ENCODE assay signal across 8 mouse cellular contexts in genomic region chr5:77581106-77581638, GRCm38 (mm10).
A peak's percentile ranks its signal among the peaks of the same experiment; 100 is the strongest.
DNase-seq lines count a peak whose midpoint lies in the region; ATAC-seq lines count a peak whose summit lies in the region.

No protein-coding gene starts in this region.

- ATAC-seq in forebrain, embryonic 16.5 days: peak; percentile 91
- 0 out of 2 replicates have a peak, but pooled peaks have one; percentile 41 for ATAC-seq in intestine, embryonic 15.5 days

- H3K9ac ChIP-seq in forebrain, embryonic 16.5 days (replicated peaks; ENCODE audit: low read depth, low read length): 0 out of 2 replicates have a peak overlapping the region, but pooled peaks have one; percentile 3
- H3K9ac ChIP-seq in intestine, embryonic 15.5 days: no peak overlapping the region

- H3K4me1 ChIP-seq in forebrain, embryonic 16.5 days (replicated peaks; ENCODE audit: control insufficient read depth, insufficient read depth, low read length): peaks cover 18% of the 10 kb centered on the region
- 0 out of 2 replicates have a peak, but pooled peaks cover 3% of the 10 kb centered on the region for H3K4me1 ChIP-seq in intestine, embryonic 15.5 days (replicated peaks)

- H3K4me2 ChIP-seq in forebrain, embryonic 16.5 days (ENCODE audit: low read length): peak overlapping the region; percentile 3
- H3K4me2 ChIP-seq in intestine, embryonic 15.5 days (replicated peaks): no peak overlapping the region

- 13% methylated on average over 6 of the region's 6 CpGs for WGBS in forebrain, embryonic 16.5 days
- 45% methylated on average over 6 of the region's 6 CpGs for WGBS in intestine, embryonic 15.5 days

- H3K27me3 ChIP-seq in forebrain, embryonic 16.5 days (replicated peaks; ENCODE audit: control insufficient read depth, insufficient read depth, low read length): peaks cover 2% of the 10 kb centered on the region; the same call in 1 of the 2 replicates
- no peaks in the 10 kb centered on the region for H3K27me3 ChIP-seq in intestine, embryonic 15.5 days (replicated peaks)

- H3K9me3 ChIP-seq in forebrain, embryonic 16.5 days (ENCODE audit: control insufficient read depth, low read length): no peaks in the 10 kb centered on the region
- H3K9me3 ChIP-seq in intestine, embryonic 15.5 days: no peaks in the 10 kb centered on the region

- peak; percentile 12 for DNase-seq in embryo, embryonic 10.5 days (ENCODE audit: low spot score)
- DNase-seq in embryo, embryonic 10 days (ENCODE audit: low spot score): no peak
- peak; percentile 75 for DNase-seq in NIH3T3 (ENCODE audit: low read depth)
- DNase-seq in lung, postnatal 36 days: peak; percentile 50
- no peak for DNase-seq in thymus, postnatal 4 days
- DNase-seq in gastrocnemius, postnatal 25 days: no peak

- H3K27ac ChIP-seq in forebrain, embryonic 16.5 days (ENCODE audit: low read length): peak overlapping the region; percentile 5; the same call in 1 of the 2 replicates
- no peak overlapping the region for H3K27ac ChIP-seq in intestine, embryonic 15.5 days

- no peaks in the 10 kb centered on the region for H3K36me3 ChIP-seq in forebrain, embryonic 16.5 days (ENCODE audit: control insufficient read depth, insufficient read depth)
- H3K36me3 ChIP-seq in intestine, embryonic 15.5 days: no peaks in the 10 kb centered on the region

- no peak overlapping the region for H3K4me3 ChIP-seq in forebrain, embryonic 16.5 days (replicated peaks; ENCODE audit: low read length)
- no peak overlapping the region for H3K4me3 ChIP-seq in intestine, embryonic 15.5 days (replicated peaks)

Comparison
In these comparisons a context has a peak if more than half of its experiments do, and no peak if none do; other contexts are left out.
1. DNase-seq: peak in embryo, embryonic 10.5 days (single experiment), NIH3T3 (single experiment) and lung, postnatal 36 days (single experiment); none in embryo, embryonic 10 days (single experiment), thymus, postnatal 4 days (single experiment) and gastrocnemius, postnatal 25 days (single experiment).